Mouse (Mus musculus) limb, embryonic 15.5 days (tissue): ENCODE data around the gene Maf. TPM values are rescaled to one million over a fixed set of nuclear protein-coding genes. Genes with fewer than 3 reads are reported as not detected.

ENCODE experiments used
- ATAC-seq: fragments of 200-750 bp; cut with Nextera tagmentation; 2 replicates; pipeline ENCODE4 v1.8.0; 2017; ENCODE audit warnings: low read depth, moderate TSS enrichment; ENCODE audit not compliant: insufficient number of reproducible peaks, low FRiP score, low TSS enrichment
- H3K27ac ChIP-seq: fragments of 300-500 bp; sonication (generic); 2 replicates; pipeline ENCODE4 v1.5.1; 2015; ENCODE audit warnings: moderate library complexity, mild to moderate bottlenecking, inconsistent platforms
- H3K27me3 ChIP-seq: fragments of 300-500 bp; sonication (generic); 2 replicates; pipeline ENCODE4 v1.6.1; 2015; ENCODE audit warnings: inconsistent platforms
- H3K36me3 ChIP-seq: fragments of 300-500 bp; sonication (generic); 2 replicates; pipeline ENCODE4 v1.6.1; 2015; ENCODE audit warnings: inconsistent platforms
- H3K4me1 ChIP-seq: fragments of 300-500 bp; sonication (generic); 2 replicates; pipeline ENCODE4 v1.6.1; 2015; ENCODE audit warnings: inconsistent platforms
- H3K4me2 ChIP-seq: fragments of 300-500 bp; sonication (generic); 2 replicates; pipeline ENCODE4 v1.6.1; 2015; ENCODE audit warnings: mild to moderate bottlenecking, inconsistent platforms
- H3K4me3 ChIP-seq: fragments of 300-500 bp; sonication (generic); 2 replicates; pipeline ENCODE4 v1.5.1; 2015; ENCODE audit warnings: mild to moderate bottlenecking, inconsistent platforms
- H3K9ac ChIP-seq: fragments of 300-500 bp; sonication (generic); 2 replicates; pipeline ENCODE4 v1.6.1; 2015; ENCODE audit warnings: inconsistent platforms
- H3K9me3 ChIP-seq: fragments of 300-500 bp; sonication (generic); 2 replicates; pipeline ENCODE4 v1.6.1; 2016; ENCODE audit warnings: inconsistent platforms
- WGBS: fragments of 180-500 bp; shearing (Covaris S2); methylation state at CpG from one replicate; pipeline ENCODE4 v1.1.7; 2015; 5-methylcytosine and 5-hydroxymethylcytosine counted together
- polyA plus RNA-seq: library from polyadenylated mRNA; unstranded; fragments of >200 nt; fragmentation: Nextera tagmentation; extraction: Ambion mirVana; gene quantifications from 2 replicates; pipeline ENCODE4 v1.2.1, GENCODE M21; 2015

The Maf gene
- polyA plus RNA-seq, 1 experiment from 2014 or later = 8.3 TPM

- Histone ChIP-seq H3K36me3 (no peaks in the 10 kb centered on the region), H3K9me3 (no peaks in the 10 kb centered on the region), H3K4me3 (no peak overlapping the region), H3K4me1 (peaks cover 18% of the 10 kb centered on the region), H3K27me3 (peaks cover 4% of the 10 kb centered on the region; the same call in 1 of the 2 replicates), H3K27ac (no peak overlapping the region), H3K4me2 (no peak overlapping the region), H3K9ac (no peak overlapping the region)
- 83% methylated on average over 4 of the region's 4 CpGs for WGBS
- no peak for ATAC-seq
These were observed 4.5 kb downstream of the Maf start for GRCm38 (mm10) chr8:115703056-115703455.

DNA sequence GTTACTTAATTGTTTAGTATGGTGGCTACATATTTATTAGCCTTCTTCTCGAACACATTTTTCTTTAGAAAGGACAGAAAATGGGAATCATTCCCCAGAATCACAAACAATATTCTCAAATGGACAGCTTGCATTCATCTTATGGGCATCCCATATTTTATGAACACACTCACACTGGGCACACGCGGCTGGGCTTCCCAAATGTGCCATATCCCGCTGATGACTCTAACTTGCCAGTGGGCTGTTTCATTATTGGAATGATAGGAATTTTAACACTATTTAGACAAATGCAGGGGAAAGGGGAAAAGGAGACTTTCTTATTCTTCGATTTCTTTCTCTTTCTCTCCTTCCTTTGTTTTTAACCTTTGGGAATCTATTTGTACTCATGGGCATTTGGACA is 6.6 kb downstream of the Maf start:
- H3K36me3 ChIP-seq = no peaks in the 10 kb centered on the region
- no peak overlapping the region for H3K4me3 ChIP-seq
- no peak for ATAC-seq
- H3K4me1 ChIP-seq = peaks cover 16% of the 10 kb centered on the region
- no peaks in the 10 kb centered on the region for H3K9me3 ChIP-seq
- no peaks in the 10 kb centered on the region for H3K27me3 ChIP-seq
- no peak overlapping the region for H3K9ac ChIP-seq
- no peak overlapping the region for H3K4me2 ChIP-seq
- WGBS = 61% methylated on average over 5 of the region's 5 CpGs
- H3K27ac ChIP-seq = no peak overlapping the region

DNA sequence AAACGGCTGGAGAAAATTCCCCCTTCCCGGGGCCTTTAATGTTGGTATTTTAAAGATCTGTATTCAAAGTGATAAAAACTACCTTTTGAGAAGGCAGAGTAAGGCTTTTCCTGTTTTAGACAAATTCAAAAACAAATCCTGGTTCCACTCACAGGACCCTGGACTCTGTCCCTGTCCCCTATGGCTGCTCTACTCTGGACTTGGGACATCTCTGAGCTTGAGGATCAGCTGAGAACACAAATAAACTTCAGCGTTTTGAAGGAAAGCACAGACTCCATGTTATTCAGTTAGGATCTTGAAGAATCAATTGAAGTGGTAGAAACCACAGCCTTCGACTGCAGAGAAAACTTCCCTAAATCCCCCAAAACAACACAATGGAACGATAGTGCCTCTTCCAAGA is 8.4 kb downstream of the Maf start:
- H3K4me2 ChIP-seq = no peak overlapping the region
- ATAC-seq = no peak
- H3K27ac ChIP-seq = 0 out of 2 replicates have a peak overlapping the region, but pooled peaks have one; percentile 27
- no peaks in the 10 kb centered on the region for H3K9me3 ChIP-seq
- peaks cover 11% of the 10 kb centered on the region; the same call in 1 of the 2 replicates for H3K4me1 ChIP-seq
- no peaks in the 10 kb centered on the region for H3K36me3 ChIP-seq
- WGBS = 40% methylated on average over 5 of the region's 5 CpGs
- no peak overlapping the region for H3K9ac ChIP-seq
- H3K27me3 ChIP-seq = no peaks in the 10 kb centered on the region
- H3K4me3 ChIP-seq = no peak overlapping the region

DNA sequence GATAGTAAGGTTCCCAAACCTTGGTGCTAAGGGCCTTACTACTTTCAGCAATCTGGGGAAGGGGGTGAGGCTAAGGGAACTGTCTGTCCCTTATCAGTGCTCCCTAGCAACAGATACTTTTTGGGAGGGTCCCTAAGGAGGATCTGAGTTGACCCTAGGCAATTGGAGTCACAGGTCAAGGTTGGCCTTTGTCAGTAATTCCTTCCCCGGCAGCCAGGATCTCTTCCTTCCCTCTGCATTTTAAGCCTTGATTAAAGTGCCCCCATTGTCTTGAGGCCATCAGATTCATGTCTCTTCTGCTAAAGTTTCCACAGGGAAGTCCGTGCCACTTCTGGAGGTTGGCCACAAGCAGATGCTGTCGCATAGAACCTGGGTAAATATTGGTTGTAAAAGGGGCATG is 10.2 kb downstream of the Maf start:
- Histone ChIP-seq H3K4me3 (no peak overlapping the region), H3K36me3 (no peaks in the 10 kb centered on the region), H3K9me3 (no peaks in the 10 kb centered on the region), H3K27me3 (no peaks in the 10 kb centered on the region), H3K27ac (no peak overlapping the region), H3K9ac (no peak overlapping the region), H3K4me2 (no peak overlapping the region), H3K4me1 (peaks cover 11% of the 10 kb centered on the region; the same call in 1 of the 2 replicates)
- WGBS = 59% methylated on average over 3 of the region's 3 CpGs
- ATAC-seq = no peak

- Histone ChIP-seq H3K4me2 (no peak overlapping the region), H3K9ac (no peak overlapping the region), H3K27ac (no peak overlapping the region), H3K4me3 (no peak overlapping the region), H3K9me3 (no peaks in the 10 kb centered on the region), H3K27me3 (no peaks in the 10 kb centered on the region), H3K4me1 (peaks cover 11% of the 10 kb centered on the region; the same call in 1 of the 2 replicates), H3K36me3 (no peaks in the 10 kb centered on the region)
- 85% methylated on average over 4 of the region's 4 CpGs for WGBS
- ATAC-seq = no peak
These were observed 10.9 kb downstream of the Maf start for GRCm38 (mm10) chr8:115696661-115697060.

GRCm38 (mm10) chr8:115687349-115687748 is 20.2 kb downstream of the Maf start:
- no peak overlapping the region for H3K9ac ChIP-seq
- 81% methylated on average over 9 of the region's 9 CpGs for WGBS
- H3K4me1 ChIP-seq = no peaks in the 10 kb centered on the region
- no peak overlapping the region for H3K27ac ChIP-seq
- H3K36me3 ChIP-seq = no peaks in the 10 kb centered on the region
- H3K27me3 ChIP-seq = peaks cover 11% of the 10 kb centered on the region; the same call in 1 of the 2 replicates
- no peaks in the 10 kb centered on the region for H3K9me3 ChIP-seq
- no peak overlapping the region for H3K4me3 ChIP-seq
- ATAC-seq = no peak
- no peak overlapping the region for H3K4me2 ChIP-seq

- Histone ChIP-seq H3K9me3 (no peaks in the 10 kb centered on the region), H3K36me3 (no peaks in the 10 kb centered on the region), H3K4me2 (no peak overlapping the region), H3K27me3 (peaks cover 4% of the 10 kb centered on the region; the same call in 1 of the 2 replicates), H3K9ac (no peak overlapping the region), H3K4me1 (peaks cover 14% of the 10 kb centered on the region), H3K4me3 (no peak overlapping the region), H3K27ac (no peak overlapping the region)
- no peak for ATAC-seq
- 73% methylated on average over 7 of the region's 7 CpGs for WGBS
These were observed 24.3 kb downstream of the Maf start for GRCm38 (mm10) chr8:115683309-115683708.

DNA sequence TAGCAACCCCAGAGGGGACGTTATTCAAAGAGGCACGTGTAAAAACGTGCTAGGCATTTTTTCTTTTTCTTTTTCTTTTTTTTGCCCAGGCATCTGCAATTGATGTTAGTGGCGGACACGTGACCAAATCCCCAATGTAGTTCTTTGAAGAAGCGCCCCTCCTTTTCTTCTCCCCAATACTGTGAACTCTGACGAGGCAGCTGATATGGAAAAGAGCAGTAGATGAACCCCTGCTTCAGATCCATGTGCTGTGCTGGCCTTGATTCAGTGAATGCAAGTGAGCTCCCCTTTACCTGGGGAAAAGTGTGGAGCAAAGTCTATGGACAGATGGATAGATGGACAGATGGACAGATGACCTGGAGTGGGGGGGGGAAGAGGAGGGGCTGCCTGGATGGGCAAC is 28.1 kb downstream of the Maf start:
- ATAC-seq = no peak
- no peak overlapping the region for H3K4me2 ChIP-seq
- no peak overlapping the region for H3K27ac ChIP-seq
- peaks cover 15% of the 10 kb centered on the region for H3K4me1 ChIP-seq
- 34% methylated on average over 7 of the region's 7 CpGs for WGBS
- H3K4me3 ChIP-seq = no peak overlapping the region
- H3K27me3 ChIP-seq = no peaks in the 10 kb centered on the region; the same call in 1 of the 2 replicates
- no peaks in the 10 kb centered on the region for H3K36me3 ChIP-seq
- no peak overlapping the region for H3K9ac ChIP-seq
- no peaks in the 10 kb centered on the region for H3K9me3 ChIP-seq

DNA sequence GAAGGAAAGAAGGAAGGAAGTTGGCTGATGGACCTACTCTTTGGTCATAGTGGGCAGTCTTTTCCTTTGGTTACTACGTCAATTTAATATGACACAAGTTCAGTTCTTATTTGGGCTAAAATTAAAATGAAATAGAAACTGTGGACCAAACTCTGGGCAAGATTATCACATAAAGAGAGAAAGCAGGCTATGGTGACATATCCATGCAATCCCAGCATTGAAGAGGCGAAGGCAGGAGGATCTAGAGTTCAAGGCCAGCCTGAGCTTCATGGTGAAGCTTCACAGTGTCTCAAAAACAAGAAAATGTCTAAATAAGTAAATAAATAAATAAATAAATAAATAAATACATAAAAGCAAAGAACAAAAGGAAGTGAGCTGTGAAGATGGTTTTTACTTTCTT is 42.7 kb downstream of the Maf start:
- H3K9ac ChIP-seq = no peak overlapping the region
- no peak overlapping the region for H3K27ac ChIP-seq
- H3K27me3 ChIP-seq = no peaks in the 10 kb centered on the region
- no peak overlapping the region for H3K4me2 ChIP-seq
- no peaks in the 10 kb centered on the region for H3K4me1 ChIP-seq
- no peaks in the 10 kb centered on the region for H3K9me3 ChIP-seq
- ATAC-seq = no peak
- WGBS = 88% methylated on average over 2 of the region's 2 CpGs
- H3K4me3 ChIP-seq = no peak overlapping the region
- no peaks in the 10 kb centered on the region for H3K36me3 ChIP-seq

DNA sequence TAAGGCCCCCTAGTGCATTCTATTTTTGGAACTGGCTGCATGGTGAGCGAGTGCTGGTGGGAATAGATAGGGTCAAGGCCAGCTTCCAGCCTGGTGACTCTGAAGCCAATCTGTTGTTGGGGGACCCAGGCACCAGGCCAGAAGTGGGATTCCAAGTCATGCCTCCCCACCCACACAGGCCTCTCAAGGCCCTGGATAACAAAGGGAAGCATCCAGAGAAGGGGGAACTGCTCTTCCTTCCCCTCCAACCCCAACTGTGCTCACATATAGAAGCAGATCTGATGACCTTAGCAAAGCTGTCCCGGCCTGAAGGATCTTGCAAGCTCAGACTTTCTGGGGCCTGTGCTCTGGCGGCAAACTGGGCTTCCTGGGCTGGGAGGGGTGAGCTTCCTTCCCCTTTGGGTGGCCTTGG is 57.5 kb downstream of the Maf start:
- H3K4me2 ChIP-seq = no peak overlapping the region
- H3K9ac ChIP-seq = no peak overlapping the region
- no peaks in the 10 kb centered on the region for H3K27me3 ChIP-seq
- H3K4me3 ChIP-seq = no peak overlapping the region
- 68% methylated on average over 3 of the region's 3 CpGs for WGBS
- H3K4me1 ChIP-seq = no peaks in the 10 kb centered on the region
- ATAC-seq = no peak
- H3K27ac ChIP-seq = no peak overlapping the region
- no peaks in the 10 kb centered on the region for H3K36me3 ChIP-seq
- H3K9me3 ChIP-seq = no peaks in the 10 kb centered on the region

DNA sequence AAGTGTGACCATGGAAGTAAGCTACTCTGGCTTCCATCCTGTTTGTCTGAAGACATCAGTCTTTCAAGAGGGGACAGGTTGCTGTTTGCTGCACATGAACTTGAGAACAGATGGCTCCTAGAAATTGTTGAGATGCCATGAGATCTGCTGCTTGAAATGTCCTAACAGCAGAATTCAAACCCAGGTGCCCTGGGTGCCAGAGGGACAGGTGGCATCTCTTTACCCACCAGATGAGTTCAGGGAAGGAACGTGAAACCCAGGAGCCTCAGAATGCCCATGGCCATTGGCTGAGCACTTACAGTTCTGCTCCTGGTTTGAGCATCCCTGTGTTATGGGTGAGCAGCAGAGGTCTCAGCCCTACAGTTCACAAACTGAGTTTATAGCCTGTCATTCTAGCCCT is 62.5 kb downstream of the Maf start:
- Histone ChIP-seq H3K27me3 (no peaks in the 10 kb centered on the region), H3K9me3 (no peaks in the 10 kb centered on the region), H3K4me1 (no peaks in the 10 kb centered on the region), H3K9ac (no peak overlapping the region), H3K27ac (no peak overlapping the region), H3K4me2 (no peak overlapping the region), H3K4me3 (no peak overlapping the region), H3K36me3 (no peaks in the 10 kb centered on the region)
- 70% methylated on average over 1 of the region's 1 CpGs for WGBS
- ATAC-seq = no peak

- ATAC-seq = no peak
- Histone ChIP-seq H3K27ac (no peak overlapping the region), H3K4me2 (no peak overlapping the region), H3K36me3 (no peaks in the 10 kb centered on the region), H3K4me3 (no peak overlapping the region), H3K27me3 (no peaks in the 10 kb centered on the region), H3K9me3 (no peaks in the 10 kb centered on the region), H3K9ac (no peak overlapping the region), H3K4me1 (no peaks in the 10 kb centered on the region)
- 85% methylated on average over 5 of the region's 5 CpGs for WGBS
These were observed 65.7 kb downstream of the Maf start for GRCm38 (mm10) chr8:115641936-115642335.

GRCm38 (mm10) chr8:115639951-115640350 is 67.6 kb downstream of the Maf start:
- Histone ChIP-seq H3K4me2 (no peak overlapping the region), H3K36me3 (no peaks in the 10 kb centered on the region), H3K4me1 (no peaks in the 10 kb centered on the region), H3K9ac (no peak overlapping the region), H3K9me3 (no peaks in the 10 kb centered on the region), H3K27ac (no peak overlapping the region), H3K27me3 (no peaks in the 10 kb centered on the region), H3K4me3 (no peak overlapping the region)
- ATAC-seq = no peak
- 70% methylated on average over 5 of the region's 5 CpGs for WGBS
